Mouse (Mus musculus): Measurements from ENCODE around the gene Mrpl12.
"Not testable (repeated sequence)": the region's sequence is repeated elsewhere in the genome, so short reads cannot be mapped to it uniquely, and the experiment has no call there.

Mrpl12 gene

GRCm38 (mm10) chr11:120510375-120511030, 26.1 kb downstream of the Mrpl12 start:
- DNase-seq: peak; percentile 48

GRCm38 (mm10) chr11:120512790-120513453, 28.5 kb downstream of the Mrpl12 start:
- no peak for DNase-seq

GRCm38 (mm10) chr11:120514262-120514661, 29.8 kb downstream of the Mrpl12 start:
- DNase-seq: not testable (repeated sequence)

GRCm38 (mm10) chr11:120515611-120516010, 31.2 kb downstream of the Mrpl12 start:
- DNase-seq: peak; percentile 87

- DNase-seq: no peak
These were observed 32.7 kb downstream of the Mrpl12 start for GRCm38 (mm10) chr11:120517147-120517546.

GRCm38 (mm10) chr11:120518027-120518426, 33.6 kb downstream of the Mrpl12 start:
- DNase-seq: no peak

- no peak for DNase-seq
These were observed 34.1 kb downstream of the Mrpl12 start for GRCm38 (mm10) chr11:120518558-120518957.

GRCm38 (mm10) chr11:120519738-120520137, 35.3 kb downstream of the Mrpl12 start:
- DNase-seq: no peak

- no peak for DNase-seq
These were observed 36.1 kb downstream of the Mrpl12 start for GRCm38 (mm10) chr11:120520498-120520897.

GRCm38 (mm10) chr11:120520967-120521540, 36.6 kb downstream of the Mrpl12 start:
- no peak for DNase-seq

- no peak for DNase-seq
These were observed 38.2 kb downstream of the Mrpl12 start for GRCm38 (mm10) chr11:120522581-120522980.

- DNase-seq: no peak
These were observed 41.5 kb downstream of the Mrpl12 start for GRCm38 (mm10) chr11:120525959-120526358.

- no peak for DNase-seq
These were observed 43.4 kb downstream of the Mrpl12 start for GRCm38 (mm10) chr11:120527690-120528354.

- no peak for DNase-seq
These were observed 44.5 kb downstream of the Mrpl12 start for GRCm38 (mm10) chr11:120528903-120529302.

- no peak for DNase-seq
These were observed 45.9 kb downstream of the Mrpl12 start, which contains the start of gene Gcgr for GRCm38 (mm10) chr11:120530085-120530964. Gcgr (plus strand) TSS chr11:120530699.

GRCm38 (mm10) chr11:120531646-120532045, 47.2 kb downstream of the Mrpl12 start:
- no peak for DNase-seq

- no peak for DNase-seq
These were observed 49.7 kb downstream of the Mrpl12 start for GRCm38 (mm10) chr11:120534093-120534492.

GRCm38 (mm10) chr11:120535145-120535544, 50.7 kb downstream of the Mrpl12 start:
- no peak for DNase-seq

- DNase-seq: no peak
These were observed 51.4 kb downstream of the Mrpl12 start for GRCm38 (mm10) chr11:120535804-120536203.

GRCm38 (mm10) chr11:120538485-120538884, 54.1 kb downstream of the Mrpl12 start:
- DNase-seq: no peak
